Mouse (Mus musculus) limb, embryonic 11.5 days (tissue): ENCODE measurements around the gene Syngr1. TPM values are rescaled to one million over a fixed set of nuclear protein-coding genes. Genes with fewer than 3 reads are reported as not detected.

ENCODE experiments used
- ATAC-seq: fragments of 200-750 bp; cut with Nextera tagmentation; 2 replicates; pipeline ENCODE4 v1.8.0; 2017; ENCODE audit warnings: low read depth; ENCODE audit not compliant: insufficient number of reproducible peaks, low FRiP score, low TSS enrichment
- DNase-seq: peaks from one replicate; pipeline ENCODE4 v3.0.0-alpha.2; 2015; ENCODE audit warnings: low spot score
- H3K27ac ChIP-seq: fragments of 300-500 bp; sonication (generic); replicated peaks from 2 replicates; pipeline ENCODE4 v1.5.1; 2014; ENCODE audit warnings: low read depth, mild to moderate bottlenecking, low read length
- H3K27me3 ChIP-seq: fragments of 300-500 bp; sonication (generic); 2 replicates; pipeline ENCODE4 v1.6.1; 2014; ENCODE audit warnings: mild to moderate bottlenecking, low read length, mixed read lengths; ENCODE audit not compliant: control insufficient read depth, insufficient read depth
- H3K36me3 ChIP-seq: fragments of 300-500 bp; sonication (generic); 2 replicates; pipeline ENCODE4 v1.6.1; 2014; ENCODE audit warnings: mild to moderate bottlenecking, low read length, moderate library complexity, mixed read lengths; ENCODE audit not compliant: control insufficient read depth, insufficient read depth
- H3K4me1 ChIP-seq: fragments of 300-500 bp; sonication (generic); 2 replicates; pipeline ENCODE4 v1.6.1; 2014; ENCODE audit warnings: low read length, mixed read lengths; ENCODE audit not compliant: control insufficient read depth, insufficient read depth
- H3K4me2 ChIP-seq: fragments of 300-500 bp; sonication (generic); 2 replicates; pipeline ENCODE4 v1.6.1; 2014; ENCODE audit warnings: low read depth, mild to moderate bottlenecking, moderate library complexity; ENCODE audit not compliant: severe bottlenecking
- H3K4me3 ChIP-seq: fragments of 300-500 bp; sonication (generic); 2 replicates; pipeline ENCODE4 v1.5.1; 2014; ENCODE audit warnings: low read depth, low read length
- H3K9ac ChIP-seq: fragments of 300-500 bp; sonication (generic); 2 replicates; pipeline ENCODE4 v1.6.1; 2014; ENCODE audit warnings: mild to moderate bottlenecking, low read length
- H3K9me3 ChIP-seq: fragments of 300-500 bp; sonication (generic); 2 replicates; pipeline ENCODE4 v1.6.1; 2016; ENCODE audit warnings: low read length; ENCODE audit not compliant: control insufficient read depth
- WGBS: fragments of 180-500 bp; shearing (Covaris S2); extraction: QIAGEN DNeasy Blood & Tissue Kit; methylation state at CpG from one replicate; pipeline ENCODE4 v1.1.7; 2014; 5-methylcytosine and 5-hydroxymethylcytosine counted together
- polyA plus RNA-seq: library from polyadenylated mRNA; unstranded; fragments of >200 nt; fragmentation: Nextera tagmentation; extraction: Ambion mirVana; gene quantifications from 2 replicates; pipeline ENCODE4 v1.2.1, GENCODE M21; 2014

Syngr1 gene
- polyA plus RNA-seq, 1 experiment from 2014 or later = 3.0 TPM

GRCm38 (mm10) chr15:80062821-80063220 is 28.3 kb upstream of the Syngr1 start:
- 39% methylated on average over 5 of the region's 5 CpGs for WGBS
- Histone ChIP-seq H3K36me3 (no peaks in the 10 kb centered on the region), H3K4me3 (no peak overlapping the region), H3K9me3 (no peaks in the 10 kb centered on the region), H3K4me2 (no peak overlapping the region), H3K27ac (no peak overlapping the region), H3K9ac (no peak overlapping the region), H3K4me1 (0 out of 2 replicates have a peak, but pooled peaks cover 3% of the 10 kb centered on the region), H3K27me3 (no peaks in the 10 kb centered on the region)
- DNase-seq (no peak), ATAC-seq (no peak)

DNA sequence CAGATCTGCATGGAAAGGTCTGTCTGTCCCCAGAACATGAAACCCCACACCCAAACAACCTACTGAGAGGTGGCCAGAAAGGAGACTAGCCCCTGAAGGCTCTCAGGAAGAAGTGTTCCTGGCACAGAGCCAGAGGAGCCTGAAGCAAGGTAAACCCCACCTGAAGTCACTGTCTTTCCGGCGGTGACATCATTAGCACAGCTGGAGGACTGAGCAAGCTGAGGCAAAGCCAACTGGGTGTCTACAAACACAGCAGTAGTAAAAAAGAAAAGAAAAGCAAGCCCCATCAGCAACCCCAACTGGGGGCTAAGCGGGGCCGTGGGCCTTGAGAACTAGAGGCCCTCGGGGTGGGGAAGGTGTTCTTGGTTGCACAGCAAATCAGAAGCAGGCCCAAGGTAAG is 26.2 kb upstream of the Syngr1 start:
- Histone ChIP-seq H3K4me1 (0 out of 2 replicates have a peak, but pooled peaks cover 3% of the 10 kb centered on the region), H3K36me3 (no peaks in the 10 kb centered on the region), H3K9me3 (no peaks in the 10 kb centered on the region), H3K4me2 (no peak overlapping the region), H3K4me3 (no peak overlapping the region), H3K9ac (no peak overlapping the region), H3K27me3 (no peaks in the 10 kb centered on the region), H3K27ac (no peak overlapping the region; the same call in 1 of the 2 replicates)
- WGBS = 65% methylated on average over 5 of the region's 5 CpGs
- DNase-seq (no peak), ATAC-seq (no peak)

GRCm38 (mm10) chr15:80065414-80065813 is 25.7 kb upstream of the Syngr1 start:
- Histone ChIP-seq H3K4me3 (no peak overlapping the region), H3K27ac (no peak overlapping the region; the same call in 1 of the 2 replicates), H3K4me2 (no peak overlapping the region), H3K9ac (no peak overlapping the region), H3K27me3 (no peaks in the 10 kb centered on the region), H3K9me3 (no peaks in the 10 kb centered on the region), H3K4me1 (0 out of 2 replicates have a peak, but pooled peaks cover 3% of the 10 kb centered on the region), H3K36me3 (no peaks in the 10 kb centered on the region)
- DNase-seq (peak; percentile 71), ATAC-seq (no peak)
- 11% methylated on average over 13 of the region's 13 CpGs for WGBS

DNA sequence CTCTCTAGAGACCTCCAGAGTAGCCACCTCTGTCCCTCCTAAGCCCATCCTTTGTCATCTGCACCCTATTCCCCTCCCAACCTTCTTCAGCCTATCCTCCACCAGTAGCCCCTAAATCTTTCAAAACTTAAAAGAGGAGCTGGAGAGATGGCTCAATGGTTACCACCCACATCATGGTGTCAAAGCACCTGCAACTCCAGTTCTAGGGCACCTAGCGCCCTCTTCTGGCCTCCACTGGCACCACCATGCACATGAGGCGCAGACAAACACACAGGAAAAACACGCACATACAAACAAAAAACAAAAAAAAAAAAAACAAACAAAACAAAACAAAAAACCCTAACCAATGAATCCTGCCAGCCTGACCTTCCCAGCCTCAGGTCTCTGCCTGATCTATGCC is 24.6 kb upstream of the Syngr1 start:
- H3K9me3 ChIP-seq = no peaks in the 10 kb centered on the region
- 56% methylated on average over 3 of the region's 3 CpGs for WGBS
- no peak for ATAC-seq

DNA sequence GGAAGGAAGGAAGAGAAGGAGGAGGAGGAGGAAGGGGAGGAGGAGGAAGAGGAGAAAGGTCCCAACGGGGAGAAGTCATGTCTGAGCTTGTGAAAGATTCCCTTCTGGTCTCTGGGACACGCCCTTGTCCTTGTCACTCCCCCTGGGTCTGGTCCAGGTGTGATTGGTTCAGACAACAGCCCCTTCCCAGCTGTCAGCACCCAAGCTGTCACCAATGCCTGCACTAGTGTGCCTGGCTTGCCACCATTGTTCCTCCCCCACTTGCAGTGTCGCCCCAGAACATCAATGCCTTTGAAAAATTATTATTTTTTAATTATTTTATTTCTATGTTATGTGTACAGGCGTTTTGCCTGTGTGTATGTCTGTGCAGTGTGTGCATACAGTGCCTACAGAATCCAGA is 22.0 kb upstream of the Syngr1 start:
- Histone ChIP-seq H3K4me3 (no peak overlapping the region), H3K4me1 (no peaks in the 10 kb centered on the region), H3K9ac (no peak overlapping the region), H3K9me3 (no peaks in the 10 kb centered on the region), H3K4me2 (no peak overlapping the region), H3K36me3 (no peaks in the 10 kb centered on the region), H3K27me3 (no peaks in the 10 kb centered on the region), H3K27ac (no peak overlapping the region)
- no peak for DNase-seq
- no peak for ATAC-seq
- 47% methylated on average over 4 of the region's 4 CpGs for WGBS

More for the DNA sequence above, 24.6 kb upstream of the Syngr1 start:
- Histone ChIP-seq H3K9ac (no peak overlapping the region), H3K4me1 (0 out of 2 replicates have a peak, but pooled peaks cover 3% of the 10 kb centered on the region), H3K27me3 (no peaks in the 10 kb centered on the region), H3K4me3 (no peak overlapping the region), H3K4me2 (no peak overlapping the region), H3K27ac (no peak overlapping the region), H3K36me3 (no peaks in the 10 kb centered on the region)
- peak; percentile 44 for DNase-seq

DNA sequence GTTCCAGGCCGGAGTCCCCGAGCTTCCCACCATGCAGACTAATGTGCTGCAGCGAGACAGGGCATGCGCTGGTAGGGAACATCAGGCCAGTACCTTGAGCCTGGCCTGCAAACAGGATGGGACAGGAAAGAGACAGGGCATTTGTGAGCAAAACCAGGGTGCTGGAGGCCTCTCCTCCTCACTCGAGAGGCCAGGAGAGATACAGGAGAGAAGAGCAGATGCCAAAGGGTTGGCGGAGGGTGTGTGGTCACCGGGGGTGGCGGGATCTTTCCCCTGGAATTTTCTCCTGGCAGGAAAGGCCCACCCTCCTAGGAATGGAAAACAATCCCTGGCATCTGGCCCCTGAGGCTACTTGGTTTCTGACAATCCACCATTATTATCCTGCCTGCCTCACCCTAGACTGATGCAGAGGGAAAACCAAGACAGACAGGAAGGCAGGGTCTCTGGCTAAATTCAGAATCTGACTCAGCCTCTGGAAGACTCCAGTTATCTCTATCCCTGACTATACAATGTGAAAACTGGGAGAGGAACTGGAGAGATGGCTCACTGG is 21.0 kb upstream of the Syngr1 start:
- Histone ChIP-seq H3K4me2 (no peak overlapping the region), H3K9ac (no peak overlapping the region), H3K4me3 (no peak overlapping the region), H3K36me3 (no peaks in the 10 kb centered on the region), H3K9me3 (no peaks in the 10 kb centered on the region), H3K27me3 (no peaks in the 10 kb centered on the region), H3K4me1 (no peaks in the 10 kb centered on the region), H3K27ac (no peak overlapping the region)
- whole genome bisulfite sequencing = 64% methylated on average over 8 of the region's 8 CpGs
- DNase-seq (no peak), ATAC-seq (no peak)

GRCm38 (mm10) chr15:80071951-80072437 is 19.1 kb upstream of the Syngr1 start:
- Histone ChIP-seq H3K36me3 (no peaks in the 10 kb centered on the region), H3K27me3 (no peaks in the 10 kb centered on the region), H3K4me1 (no peaks in the 10 kb centered on the region), H3K9ac (no peak overlapping the region), H3K4me2 (no peak overlapping the region), H3K4me3 (no peak overlapping the region), H3K27ac (no peak overlapping the region), H3K9me3 (no peaks in the 10 kb centered on the region)
- 46% methylated on average over 9 of the region's 9 CpGs for WGBS
- ATAC-seq (no peak), DNase-seq (no peak)

- no peak for ATAC-seq
- H3K36me3 ChIP-seq = peaks cover under 1% of the 10 kb centered on the region; the same call in 1 of the 2 replicates
- H3K4me2 ChIP-seq = no peak overlapping the region
- no peak overlapping the region for H3K27ac ChIP-seq
- H3K9ac ChIP-seq = no peak overlapping the region
- 74% methylated on average over 7 of the region's 7 CpGs for WGBS
- H3K9me3 ChIP-seq = no peaks in the 10 kb centered on the region
- H3K4me3 ChIP-seq = no peak overlapping the region
- H3K4me1 ChIP-seq = no peaks in the 10 kb centered on the region
- DNase-seq = no peak
- H3K27me3 ChIP-seq = no peaks in the 10 kb centered on the region
Observed at GRCm38 (mm10) chr15:80072579-80073255, 18.4 kb upstream of the Syngr1 start.
